Mouse (Mus musculus) testis, postnatal 10 days (tissue): ENCODE measurements around the gene Six4.
"Not testable (repeated sequence)": the region's sequence is repeated elsewhere in the genome, so short reads cannot be mapped to it uniquely, and the experiment has no call there.

ENCODE experiments used
- DNase-seq: peaks from one replicate; pipeline ENCODE4 v3.0.0; 2021; ENCODE audit warnings: low spot score

The Six4 gene

DNA sequence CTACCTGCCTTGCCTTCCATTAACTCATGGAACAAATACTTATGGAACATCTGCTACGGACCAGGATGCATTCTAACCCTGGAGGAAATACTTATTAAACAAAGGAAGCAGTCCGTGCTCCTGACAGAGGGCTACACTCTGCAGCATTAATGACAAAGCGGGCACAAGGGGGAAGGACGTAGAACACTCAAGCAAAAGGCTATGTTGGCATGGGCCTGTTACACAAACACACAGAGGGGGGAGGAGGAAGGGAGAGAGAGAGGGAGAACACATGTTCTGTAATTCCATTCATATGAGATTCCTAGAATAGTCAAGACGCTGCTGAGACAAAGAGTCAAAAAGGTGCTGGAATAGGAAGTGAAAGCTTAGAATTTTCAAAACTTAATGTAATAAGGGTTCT, 24.8 kb downstream of the Six4 start:
- DNase-seq = no peak

DNA sequence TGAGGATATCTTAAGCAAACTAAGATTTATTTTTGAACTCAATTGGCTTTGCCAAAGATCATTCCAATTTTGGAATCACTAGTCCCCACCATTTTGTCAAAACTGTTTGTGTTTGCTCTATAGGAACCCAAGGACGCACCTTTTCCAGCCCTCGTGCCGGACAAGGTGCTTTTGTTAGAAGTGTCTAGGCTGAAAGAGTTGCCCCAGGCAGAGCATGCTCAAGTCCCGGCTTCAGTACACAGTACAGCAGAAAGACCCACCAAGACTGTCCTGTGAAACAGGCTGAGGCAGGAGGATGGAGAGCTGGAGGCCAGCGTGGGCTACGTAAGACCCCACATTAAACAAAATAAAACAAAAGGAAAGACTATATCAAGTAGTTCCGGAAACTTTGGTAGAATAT, 26.2 kb downstream of the Six4 start:
- DNase-seq = no peak

GRCm38 (mm10) chr12:73085739-73086630, 27.3 kb downstream of the Six4 start:
- no peak for DNase-seq

DNA sequence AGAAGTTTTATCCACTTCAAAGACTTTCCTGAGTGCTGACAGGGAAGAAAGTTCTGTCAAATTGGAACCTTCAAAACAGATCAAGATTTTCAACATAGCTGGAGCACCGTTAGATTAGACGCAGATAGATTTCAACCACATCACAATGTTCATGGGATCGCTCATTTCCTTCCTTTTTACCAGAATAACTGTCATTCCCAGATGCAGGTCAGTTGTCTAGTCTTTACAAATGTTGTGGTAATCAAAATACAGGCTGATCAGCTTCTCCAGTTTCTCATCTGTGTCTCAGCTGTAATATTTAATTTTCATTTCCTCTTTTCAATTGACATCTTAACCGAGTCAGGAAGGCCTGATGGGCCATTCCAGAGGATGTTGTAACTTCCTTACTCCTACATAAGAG, 29.5 kb downstream of the Six4 start:
- DNase-seq = no peak

DNA sequence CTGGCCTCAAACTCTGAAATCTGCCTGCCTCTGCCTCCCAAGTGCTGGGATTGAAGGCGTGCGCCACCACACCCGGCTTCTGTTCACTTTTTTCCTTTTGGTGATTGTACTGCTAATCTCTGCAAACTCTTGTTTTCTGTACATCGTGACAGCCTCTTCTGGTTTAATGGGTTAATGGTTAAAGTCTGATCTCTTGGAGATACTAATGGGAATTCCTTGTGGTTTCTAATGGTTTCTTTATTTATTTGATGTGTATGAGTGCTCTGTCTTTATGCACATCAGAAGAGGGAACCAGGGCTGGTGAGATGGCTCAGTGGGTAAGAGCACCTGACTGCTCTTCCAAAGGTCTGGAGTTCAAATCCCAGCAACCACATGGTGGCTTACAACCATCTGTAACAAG, 31.4 kb downstream of the Six4 start:
- not testable (repeated sequence) for DNase-seq

DNA sequence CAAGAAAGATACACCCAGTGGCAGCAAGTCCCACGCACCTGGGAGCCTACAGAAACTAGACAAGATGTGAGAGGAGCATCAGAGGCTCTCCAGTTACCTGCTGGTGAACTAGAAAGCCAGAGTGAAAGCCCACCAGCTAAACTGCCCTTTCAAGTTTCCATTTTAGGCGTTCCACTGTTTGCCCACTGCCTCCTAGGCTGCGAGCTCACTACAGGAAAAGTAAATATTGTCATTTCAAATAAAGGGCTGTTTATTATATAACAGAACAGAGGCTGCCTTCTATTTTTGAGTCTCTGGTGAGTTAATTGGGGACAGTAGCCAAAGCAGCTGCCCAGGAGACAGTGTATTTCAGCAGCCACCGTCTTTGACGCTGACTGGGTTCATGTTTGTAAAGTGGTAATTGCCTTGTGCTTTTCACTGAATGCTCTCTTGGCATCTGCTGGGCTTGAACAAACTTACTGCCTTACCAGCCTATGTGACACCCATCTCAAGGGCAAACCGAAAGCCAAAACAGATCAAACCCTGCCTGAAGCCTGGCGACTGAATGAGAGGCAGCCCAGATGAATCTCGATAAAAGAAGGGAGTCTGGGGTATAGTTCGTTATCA, 52.3 kb downstream of the Six4 start:
- no peak for DNase-seq

DNA sequence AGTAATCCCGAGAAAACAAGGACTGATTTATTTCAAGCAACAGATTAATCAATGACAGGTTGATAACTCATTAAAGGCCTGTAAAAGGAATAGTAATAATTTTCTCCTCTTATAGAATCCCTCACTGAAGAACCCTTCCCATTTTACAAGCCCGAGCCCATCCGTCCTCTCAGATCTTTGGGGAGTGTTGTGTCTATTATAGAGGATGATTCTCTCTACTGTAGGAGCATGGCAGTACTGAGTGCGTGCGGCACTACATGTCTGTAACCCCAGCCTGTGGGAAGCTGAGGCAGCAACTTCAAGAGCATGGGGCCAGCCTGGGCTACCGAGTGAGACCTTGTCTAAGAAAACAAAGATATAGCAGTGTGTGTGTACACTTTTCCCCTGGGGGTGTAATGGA, 55.8 kb downstream of the Six4 start:
- DNase-seq = no peak

GRCm38 (mm10) chr12:73055451-73055850, 57.8 kb downstream of the Six4 start:
- DNase-seq = no peak

GRCm38 (mm10) chr12:73054576-73055185, 58.6 kb downstream of the Six4 start:
- no peak for DNase-seq

- DNase-seq = peak; percentile 79
Observed at GRCm38 (mm10) chr12:73053668-73054241, 59.5 kb downstream of the Six4 start, which contains the start of gene Six1. Gene Six1 (minus strand): TSS chr12:73053887.

- no peak for DNase-seq
Observed at GRCm38 (mm10) chr12:73052651-73053591, 60.3 kb downstream of the Six4 start.

DNA sequence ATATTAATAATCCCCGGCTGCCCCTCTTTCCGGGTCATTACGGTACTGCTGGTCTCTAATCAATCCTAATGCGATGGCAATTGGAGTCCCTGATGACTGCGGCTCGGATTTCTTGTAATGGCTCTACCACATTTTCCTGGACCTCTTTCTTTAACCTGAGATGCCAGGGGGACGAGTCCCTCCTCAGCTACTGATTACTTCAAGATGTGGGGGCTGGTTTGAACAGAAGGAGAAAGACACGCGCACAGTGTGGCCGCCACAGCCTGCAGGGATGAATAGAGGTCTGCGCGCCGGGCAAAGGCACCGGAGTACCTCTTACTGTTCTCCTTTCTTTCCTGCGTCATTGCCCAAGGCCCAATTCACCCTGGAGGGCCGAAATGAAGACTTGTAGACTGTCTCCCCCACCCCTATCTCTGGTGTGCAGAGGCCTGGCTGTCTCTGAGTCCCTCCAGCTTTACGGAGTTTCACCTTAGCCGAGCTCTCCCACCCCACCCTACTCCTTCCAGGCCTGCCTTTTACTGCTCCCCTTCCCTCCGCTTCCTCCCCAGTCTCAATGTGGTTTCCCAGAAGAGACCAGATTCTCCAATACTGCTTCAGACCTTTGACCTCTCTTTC, 61.1 kb downstream of the Six4 start:
- no peak for DNase-seq

DNA sequence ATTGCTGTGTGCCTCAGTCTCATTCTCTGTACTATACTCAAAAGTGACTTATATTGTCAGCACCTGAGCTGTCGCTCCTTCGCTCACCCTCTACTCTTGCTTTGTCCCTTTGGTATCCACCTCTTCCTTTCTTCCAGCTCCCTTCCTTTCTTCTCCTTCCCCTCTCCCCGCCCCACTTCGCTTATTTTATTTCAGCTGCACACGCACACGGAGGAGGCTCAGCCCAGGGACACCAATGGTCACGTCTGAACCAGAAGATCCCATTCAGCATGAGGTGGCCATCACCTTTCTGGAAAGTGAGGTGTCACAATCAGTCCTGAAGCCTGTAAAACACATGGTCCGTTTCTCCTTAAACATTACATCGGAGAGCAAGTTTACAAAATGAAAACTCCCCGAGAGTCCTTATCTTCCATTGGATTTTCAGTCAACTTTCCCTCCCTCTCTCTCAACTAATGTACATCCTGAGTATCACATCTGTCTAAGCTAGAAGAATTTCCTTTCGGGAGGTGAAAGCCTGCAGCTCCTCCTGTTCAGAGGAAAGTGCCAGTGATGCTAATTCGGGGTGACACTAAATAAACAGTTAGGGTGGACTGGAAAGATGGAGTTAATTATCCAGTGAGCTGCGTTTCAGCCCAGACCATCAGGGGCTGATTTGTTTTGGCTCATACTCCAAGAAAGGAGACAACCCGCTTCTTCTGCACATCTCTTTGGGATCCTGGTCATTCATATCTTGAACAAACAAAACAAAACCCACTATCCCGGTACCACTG, 62.3 kb downstream of the Six4 start:
- DNase-seq = no peak

DNA sequence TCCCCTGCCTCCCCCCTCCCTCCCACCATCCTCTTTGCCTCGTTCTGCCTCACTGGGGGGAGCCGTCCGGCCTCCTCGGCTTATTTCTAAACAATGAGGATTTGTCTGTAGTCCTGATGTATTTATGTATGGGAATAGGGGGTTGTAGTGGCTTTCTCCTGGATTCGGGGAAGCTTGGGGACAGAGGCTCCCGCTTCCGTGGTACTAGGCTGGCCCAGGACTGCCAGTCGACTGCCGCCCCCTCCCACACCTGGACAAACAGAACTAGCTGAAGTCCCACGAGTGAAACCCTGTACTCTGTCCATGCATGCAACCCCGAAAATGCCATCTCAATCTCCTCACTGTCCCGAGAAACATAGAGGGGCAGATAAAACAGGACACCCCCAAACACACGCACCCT, 63.0 kb downstream of the Six4 start:
- DNase-seq = no peak
